In genomic region chr2:27187531-27187930, GRCm38 (mm10) we compare ENCODE assay signal across 22 mouse cellular contexts. TPM values are rescaled to one million over a fixed set of nuclear protein-coding genes. Genes with fewer than 3 reads are reported as not detected.
DNase-seq lines count a peak whose midpoint lies in the region; ATAC-seq and TF ChIP-seq lines count a peak whose summit lies in the region.
"Had no signal": no experiment of that assay in that cellular context is flagged by ENCODE, and none has a peak within 500 bp of the region (broad histone marks: within the 10 kb centered on the region; RNA-seq: fewer than 3 reads in every experiment).

No protein-coding gene starts in this region.

- H3K36me3 ChIP-seq in heart, embryonic 12.5 days: peaks cover 18% of the 10 kb centered on the region
- H3K36me3 ChIP-seq in heart, embryonic 11.5 days (ENCODE audit: control insufficient read depth, insufficient read depth, low read length): no peaks in the 10 kb centered on the region
- no peaks in the 10 kb centered on the region for H3K36me3 ChIP-seq in thymus, adult 2 months (ENCODE audit: control insufficient read depth, insufficient read depth, low read length)
- H3K36me3 ChIP-seq: forebrain, embryonic 10.5 days; limb, embryonic 12.5 days; liver, embryonic 15.5 days; midbrain, embryonic 12.5 days had no signal

- H3K4me3 ChIP-seq in heart, embryonic 12.5 days: no peak overlapping the region
- no peak overlapping the region for H3K4me3 ChIP-seq in heart, embryonic 11.5 days (ENCODE audit: low read depth, low read length)
- no peak overlapping the region for H3K4me3 ChIP-seq in thymus, adult 2 months (ENCODE audit: control insufficient read depth, insufficient read depth, low read length)
- H3K4me3 ChIP-seq: forebrain, embryonic 10.5 days; limb, embryonic 12.5 days; liver, embryonic 15.5 days; midbrain, embryonic 12.5 days had no signal

- H3K9me3 ChIP-seq in heart, embryonic 12.5 days (replicated peaks): no peaks in the 10 kb centered on the region
- no peaks in the 10 kb centered on the region for H3K9me3 ChIP-seq in heart, embryonic 11.5 days (replicated peaks; ENCODE audit: control insufficient read depth, low read length)
- H3K9me3 ChIP-seq: forebrain, embryonic 10.5 days; limb, embryonic 12.5 days; liver, embryonic 15.5 days; midbrain, embryonic 12.5 days had no signal

- H3K27me3 ChIP-seq in heart, embryonic 12.5 days (replicated peaks): 0 out of 2 replicates have a peak, but pooled peaks cover 13% of the 10 kb centered on the region
- H3K27me3 ChIP-seq in heart, embryonic 11.5 days (ENCODE audit: control insufficient read depth, insufficient read depth, low read length): peaks cover 4% of the 10 kb centered on the region
- H3K27me3 ChIP-seq in thymus, adult 2 months (ENCODE audit: control insufficient read depth, insufficient read depth, low read length): no peaks in the 10 kb centered on the region
- H3K27me3 ChIP-seq: limb, embryonic 12.5 days; liver, embryonic 15.5 days; midbrain, embryonic 12.5 days had no signal

- no peak overlapping the region for H3K4me2 ChIP-seq in heart, embryonic 12.5 days
- no peak overlapping the region for H3K4me2 ChIP-seq in heart, embryonic 11.5 days
- H3K4me2 ChIP-seq: limb, embryonic 12.5 days; liver, embryonic 15.5 days; midbrain, embryonic 12.5 days had no signal

- H3K27ac ChIP-seq in heart, embryonic 12.5 days (ENCODE audit: poor library complexity, severe bottlenecking): peak overlapping the region; percentile 13; the same call in 1 of the 2 replicates
- no peak overlapping the region for H3K27ac ChIP-seq in heart, embryonic 11.5 days (ENCODE audit: low read depth, low read length)
- peak overlapping the region; percentile 15; the same call in 1 of the 2 replicates for H3K27ac ChIP-seq in thymus, adult 2 months (ENCODE audit: control insufficient read depth, insufficient read depth, low read length)
- H3K27ac ChIP-seq: forebrain, embryonic 10.5 days; limb, embryonic 12.5 days; liver, embryonic 15.5 days; midbrain, embryonic 12.5 days had no signal

- WGBS in heart, embryonic 12.5 days: 55% methylated on average over 6 of the region's 6 CpGs
- WGBS in heart, embryonic 11.5 days (ENCODE audit: insufficient replicate concordance): 61% methylated on average over 6 of the region's 6 CpGs
- 48% methylated on average over 6 of the region's 6 CpGs for WGBS in thymus, adult 2 months

- TF ChIP-seq CTCF in thymus, adult 2 months (IDR thresholded peaks at IDR 0.05; ENCODE audit: borderline replicate concordance, control insufficient read depth, extremely low read depth, insufficient read depth, low read length, poor library complexity): no peak

- H3K9ac ChIP-seq in heart, embryonic 12.5 days: no peak overlapping the region
- no peak overlapping the region for H3K9ac ChIP-seq in heart, embryonic 11.5 days (ENCODE audit: low read depth, low read length)
- H3K9ac ChIP-seq: limb, embryonic 12.5 days; liver, embryonic 15.5 days; midbrain, embryonic 12.5 days had no signal

- DNase-seq in thymus, adult 2 months: no peak
- DNase-seq in thymus, postnatal 10 days (ENCODE audit: low spot score in 2 of 2): no peak
- DNase-seq in kidney, postnatal 10 days: no peak
- DNase-seq: adrenal gland, postnatal 36 days; cerebellum, adult 11-12 months; cerebellum, postnatal 14 days; heart, adult 18-20 months; kidney, adult 11 months; thymus, postnatal 36 days had no signal

- H3K4me1 ChIP-seq in heart, embryonic 12.5 days (replicated peaks): peaks cover 31% of the 10 kb centered on the region
- peaks cover 20% of the 10 kb centered on the region for H3K4me1 ChIP-seq in heart, embryonic 11.5 days (ENCODE audit: control insufficient read depth, insufficient read depth, low read length)
- peaks cover 12% of the 10 kb centered on the region; the same call in 1 of the 2 replicates for H3K4me1 ChIP-seq in thymus, adult 2 months (replicated peaks; ENCODE audit: control insufficient read depth, insufficient read depth, low read length)
- H3K4me1 ChIP-seq: liver, embryonic 15.5 days; midbrain, embryonic 12.5 days had no signal

- no peak for TF ChIP-seq POLR2A in thymus, adult 2 months (IDR thresholded peaks at IDR 0.05; ENCODE audit: control insufficient read depth, extremely low read depth, insufficient read depth, low read length, poor library complexity)

- ATAC-seq in heart, embryonic 12.5 days (ENCODE audit: insufficient number of reproducible peaks, low FRiP score): no peak
- no peak for ATAC-seq in heart, embryonic 11.5 days (replicated peaks; ENCODE audit: insufficient number of reproducible peaks, low FRiP score, low TSS enrichment)
- peak; percentile 94 for ATAC-seq in inflammation-experienced regulatory T-cells, adult 6 months
- no peak for ATAC-seq in erythroblast, adult 5-6 weeks (replicated peaks; ENCODE audit: low FRiP score, poor library complexity, severe bottlenecking)
- no peak for ATAC-seq in erythroid progenitor cell, adult 5-6 weeks (replicated peaks; ENCODE audit: low FRiP score, poor library complexity, severe bottlenecking)
- ATAC-seq: hindbrain, embryonic 16.5 days; lung, postnatal 0 days had no signal

RNA-seq across cellular contexts. Expression of gene Dbh, which starts 22.5 kb away (rescaled TPM):
- polyA plus RNA-seq in heart, embryonic 12.5 days (2016; fragmentation: Nextera tagmentation; extraction: Ambion mirVana): 0.15 and 0.28 TPM in 2 replicates
- polyA plus RNA-seq in heart, embryonic 11.5 days (2014; fragmentation: Nextera tagmentation; extraction: Ambion mirVana): 0.47 and 0.63 TPM in 2 replicates
- 0.41 and 0.69 TPM in 2 replicates for polyA plus RNA-seq in thymus, adult 2 months (2012; rRNA removed)
- polyA plus RNA-seq in inflammation-experienced regulatory T-cells, adult 6 months (2017; shearing (Covaris generic)): under 1 TPM in 1 of 3 experiments, not detected in 2; 0.22 TPM
- not detected in 2 replicates for total RNA-seq in erythroblast, adult 5-6 weeks (2015; ENCODE audit: low replicate concordance)
- not detected in 2 replicates for total RNA-seq in erythroblast, adult 5-6 weeks (2017; ENCODE audit: low replicate concordance)
- not detected in 2 replicates for total RNA-seq in erythroid progenitor cell, adult 5-6 weeks (2015; ENCODE audit: low replicate concordance)
- not detected in 2 replicates for total RNA-seq in erythroid progenitor cell, adult 5-6 weeks (2017; ENCODE audit: low replicate concordance)
- total RNA-seq: ES-E14; gastrocnemius, adult 8-10 months had no signal
- polyA plus RNA-seq: forebrain, embryonic 10.5 days had no signal

RNA-seq across cellular contexts. Expression of gene Fam163b, which starts 45.2 kb away (rescaled TPM):
- polyA plus RNA-seq in heart, embryonic 12.5 days (2016; fragmentation: Nextera tagmentation; extraction: Ambion mirVana): 0.50 and 0.56 TPM in 2 replicates
- 0.39 and 0.54 TPM in 2 replicates for polyA plus RNA-seq in heart, embryonic 11.5 days (2014; fragmentation: Nextera tagmentation; extraction: Ambion mirVana)
- 7.8 and 13.3 TPM in 2 replicates for polyA plus RNA-seq in thymus, adult 2 months (2012; rRNA removed)
- not detected for polyA plus RNA-seq in inflammation-experienced regulatory T-cells, adult 6 months (2017; shearing (Covaris generic))
- not detected in 2 replicates for total RNA-seq in erythroblast, adult 5-6 weeks (2015; ENCODE audit: low replicate concordance)
- not detected in 2 replicates for total RNA-seq in erythroblast, adult 5-6 weeks (2017; ENCODE audit: low replicate concordance)
- not detected in 2 replicates for total RNA-seq in erythroid progenitor cell, adult 5-6 weeks (2015; ENCODE audit: low replicate concordance)
- not detected in 2 replicates for total RNA-seq in erythroid progenitor cell, adult 5-6 weeks (2017; ENCODE audit: low replicate concordance)
- total RNA-seq: ES-E14 had no signal
- polyA plus RNA-seq: liver, embryonic 15.5 days had no signal
